Mouse (Mus musculus) heart, postnatal 0 days (tissue): Measurements from ENCODE around the gene Tmem238.

Experiments
- CTCF ChIP-seq: IDR thresholded peaks from 2 replicates; pipeline ENCODE4 v1.5.1; 2016; ENCODE audit warnings: antibody characterized with exemption, control low read depth, low read depth
- EP300 ChIP-seq: IDR thresholded peaks from 2 replicates; pipeline ENCODE4 v1.6.1; 2016; ENCODE audit warnings: antibody characterized with exemption, low read depth

- TF ChIP-seq CTCF = no peak
- TF ChIP-seq EP300 = no peak
Observed at GRCm38 (mm10) chr7:4794631-4795168, 5.2 kb upstream of the Tmem238 start.
